Mouse (Mus musculus): Measurements from ENCODE around the gene Gpr3.

Gpr3 gene

DNA sequence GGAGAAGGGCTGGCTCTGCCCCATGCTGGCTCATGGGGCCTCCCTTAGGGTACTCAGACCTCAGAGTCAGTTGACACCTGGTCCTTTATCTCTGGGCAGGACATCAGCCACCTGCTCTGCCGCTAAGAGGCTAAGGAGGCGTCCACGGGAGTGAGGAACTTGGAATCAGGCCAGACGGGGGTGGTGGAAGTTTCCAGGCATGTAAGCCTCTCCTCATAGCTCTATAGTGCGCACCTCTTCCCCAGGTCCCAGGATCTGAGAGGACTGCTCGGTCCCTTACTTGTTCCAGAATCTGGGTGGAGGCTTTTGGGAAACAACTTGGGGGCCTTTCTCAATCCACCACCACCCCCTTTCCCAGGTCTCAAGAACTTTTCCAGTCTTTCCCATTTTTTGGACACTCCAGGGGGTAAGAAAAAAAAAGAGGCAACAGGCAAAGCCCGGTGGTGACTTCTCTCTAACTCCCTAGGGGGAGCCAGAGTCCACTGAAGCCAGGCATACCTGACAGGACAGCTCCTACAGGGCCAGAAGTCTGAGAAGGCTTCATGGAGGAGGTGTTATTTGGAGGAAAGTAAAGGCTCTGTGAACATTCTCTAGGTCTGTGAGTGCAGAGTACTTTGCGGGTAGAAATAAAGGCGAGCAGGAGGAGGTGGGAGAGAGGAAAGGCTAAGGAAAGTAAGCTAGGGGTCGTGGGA lies 21.1 kb upstream of the Gpr3 start:
- no peak for DNase-seq (ENCODE audit: low spot score)

DNA sequence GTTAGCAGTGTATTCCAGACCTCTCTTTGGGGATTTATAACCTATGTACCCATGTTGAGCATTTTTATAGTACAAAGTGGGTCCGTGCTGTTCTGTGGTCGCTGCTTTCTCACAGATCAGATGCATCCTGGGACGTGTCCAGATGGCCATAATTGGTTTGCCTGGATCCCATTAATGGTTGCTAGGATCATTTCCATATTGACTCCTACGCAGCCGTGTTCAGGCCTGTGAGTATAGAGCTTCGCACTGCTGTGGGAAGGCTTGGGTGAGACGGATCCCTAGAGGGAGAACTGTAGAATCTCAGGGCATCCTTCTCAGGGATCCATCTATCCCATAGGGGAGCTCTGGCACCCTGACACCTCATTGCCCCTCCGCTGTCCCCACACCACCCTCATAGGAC lies 17.2 kb upstream of the Gpr3 start:
- DNase-seq (ENCODE audit: low spot score), result no peak

DNA sequence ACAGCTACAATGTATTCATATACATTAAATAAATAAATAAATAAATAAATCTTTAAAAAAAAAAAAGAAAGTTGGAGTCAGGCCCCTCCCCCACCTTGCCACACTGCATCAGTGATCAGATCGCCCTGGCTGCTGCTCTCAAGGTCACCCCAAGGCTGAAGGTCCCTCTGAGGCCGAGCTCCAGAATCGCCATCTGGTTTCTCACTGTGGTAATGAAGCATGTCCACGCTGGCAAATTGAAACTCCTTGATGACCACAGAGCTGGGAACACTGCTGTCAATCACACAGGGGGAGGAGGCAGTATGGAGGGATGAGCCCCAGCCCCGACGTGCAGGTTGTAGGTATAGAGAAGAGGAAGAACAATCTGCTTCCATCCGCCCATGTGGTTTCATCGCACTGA lies 15.3 kb upstream of the Gpr3 start:
- DNase-seq (ENCODE audit: low spot score), result no peak

DNA sequence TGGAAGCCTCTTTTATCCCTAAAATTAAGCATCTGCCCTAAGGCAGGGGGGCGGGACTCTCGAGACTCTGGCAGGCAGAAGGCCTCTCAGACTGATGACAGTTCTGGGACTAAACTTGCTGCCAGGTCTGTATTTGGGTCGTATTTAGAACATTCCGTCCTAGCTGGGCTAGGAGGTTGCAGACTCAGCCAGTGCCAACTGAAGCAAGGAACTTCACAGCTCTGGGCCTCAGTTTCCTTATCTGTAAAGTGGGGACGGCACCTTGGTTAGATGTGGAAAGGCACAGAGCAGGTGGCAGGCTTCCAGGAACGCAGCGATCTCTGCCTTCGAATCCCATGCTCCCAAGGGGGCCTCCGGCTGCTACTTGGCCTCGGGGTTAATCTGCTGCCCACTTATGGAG lies 13.7 kb upstream of the Gpr3 start:
- DNase-seq (ENCODE audit: low spot score), result no peak

DNA sequence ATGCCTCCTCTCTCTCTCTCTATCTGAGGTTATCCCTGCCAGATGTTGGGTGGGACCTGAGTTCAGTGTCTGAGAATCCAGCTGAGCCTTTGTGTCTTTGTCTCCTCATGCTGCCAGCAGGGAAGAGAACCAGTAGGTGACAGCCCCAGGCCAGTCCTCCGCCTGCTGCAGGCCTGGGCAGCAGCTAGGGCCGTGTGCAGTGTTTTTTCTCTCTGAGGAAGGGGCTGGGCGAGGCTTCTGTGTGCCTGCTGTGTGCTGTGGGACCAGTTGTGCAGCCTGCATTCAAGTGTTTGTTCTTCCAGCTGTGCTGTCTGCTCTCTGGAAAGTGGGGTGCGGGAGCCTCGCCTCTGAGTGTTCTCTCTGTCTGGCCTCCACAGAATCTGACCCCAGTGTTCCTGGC lies 11.5 kb upstream of the Gpr3 start:
- DNase-seq (ENCODE audit: low spot score), result no peak

DNA sequence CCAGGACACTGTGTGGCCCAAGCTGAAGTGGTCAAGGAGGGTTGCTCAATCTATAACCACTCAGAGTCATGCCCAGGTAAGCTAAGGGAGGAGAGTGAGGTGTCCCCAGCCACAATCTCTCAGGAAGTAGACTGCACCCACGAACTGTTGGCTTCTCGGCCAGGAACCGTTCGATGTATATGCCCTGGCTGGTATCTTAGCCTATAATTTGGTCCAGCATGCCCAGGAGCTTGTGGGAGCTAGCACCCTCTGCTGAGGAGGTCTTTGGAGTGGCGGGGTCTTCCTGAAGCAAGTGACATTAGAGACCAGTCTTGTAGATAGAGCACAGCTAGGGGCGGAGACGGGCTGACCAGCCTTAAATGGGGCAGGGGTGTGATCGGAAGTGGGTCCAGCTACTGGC lies 9.4 kb upstream of the Gpr3 start:
- no peak for DNase-seq (ENCODE audit: low spot score)

DNA sequence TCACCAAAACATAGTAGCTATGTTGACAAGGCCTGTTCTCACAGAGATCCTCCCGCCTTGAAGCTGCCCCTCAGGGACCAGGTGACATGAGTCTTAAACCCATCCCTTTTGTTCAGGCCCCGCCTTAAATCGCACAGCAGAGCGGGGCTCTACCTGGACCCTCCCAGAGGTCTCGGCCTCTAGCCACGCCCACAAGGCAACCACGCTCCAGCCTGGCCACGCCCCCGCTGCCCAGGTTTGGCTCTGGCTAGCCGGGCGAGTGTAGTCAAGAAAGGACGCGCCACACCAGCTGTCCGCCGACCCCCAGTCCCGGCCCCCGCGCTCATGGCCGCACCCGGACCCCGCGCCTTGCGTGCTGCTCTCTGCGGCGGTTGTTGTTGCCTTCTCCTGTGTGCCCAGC lies 8.3 kb upstream of the Gpr3 start:
- DNase-seq (ENCODE audit: low spot score), result peak; percentile 55

DNA sequence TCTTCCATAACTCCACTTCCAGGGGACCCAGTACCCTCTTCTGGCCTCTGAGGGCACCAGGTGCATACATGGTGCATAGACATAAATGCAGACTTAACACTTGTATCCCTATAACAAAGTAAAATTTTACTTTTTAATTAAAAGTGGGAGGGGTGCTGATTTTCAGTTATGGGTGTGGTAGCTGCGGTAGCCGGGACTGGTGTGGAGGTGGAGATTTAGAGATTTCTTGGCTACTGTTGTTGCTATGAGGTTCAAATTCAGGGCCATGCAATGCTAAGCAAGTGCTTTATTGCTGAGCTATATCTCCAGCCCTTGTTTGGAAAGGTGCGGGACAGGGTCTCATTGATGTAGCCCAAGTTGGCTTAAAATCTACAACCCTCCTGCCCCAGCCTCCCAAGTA lies 6.4 kb upstream of the Gpr3 start:
- DNase-seq (ENCODE audit: low spot score), result no peak

DNA sequence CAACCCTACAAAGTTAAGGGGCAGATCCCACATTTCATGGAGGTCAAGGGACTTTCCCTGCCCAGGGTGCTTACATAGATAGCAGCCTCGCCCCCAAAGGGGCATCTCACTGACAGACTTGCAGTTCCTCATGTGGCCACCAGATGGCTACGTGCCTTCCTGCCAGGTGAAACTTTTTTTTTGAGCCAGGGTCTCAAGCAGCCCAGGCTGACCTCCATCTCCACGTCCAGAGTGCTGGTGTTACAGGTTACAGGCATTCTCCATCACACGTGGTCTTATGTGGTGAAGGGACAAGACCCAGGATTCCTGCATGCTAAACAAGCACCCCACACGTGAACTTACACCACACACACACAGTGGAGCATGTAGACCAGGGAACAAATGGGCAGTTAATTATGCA lies 5.3 kb upstream of the Gpr3 start:
- DNase-seq (ENCODE audit: low spot score), result peak; percentile 66

DNA sequence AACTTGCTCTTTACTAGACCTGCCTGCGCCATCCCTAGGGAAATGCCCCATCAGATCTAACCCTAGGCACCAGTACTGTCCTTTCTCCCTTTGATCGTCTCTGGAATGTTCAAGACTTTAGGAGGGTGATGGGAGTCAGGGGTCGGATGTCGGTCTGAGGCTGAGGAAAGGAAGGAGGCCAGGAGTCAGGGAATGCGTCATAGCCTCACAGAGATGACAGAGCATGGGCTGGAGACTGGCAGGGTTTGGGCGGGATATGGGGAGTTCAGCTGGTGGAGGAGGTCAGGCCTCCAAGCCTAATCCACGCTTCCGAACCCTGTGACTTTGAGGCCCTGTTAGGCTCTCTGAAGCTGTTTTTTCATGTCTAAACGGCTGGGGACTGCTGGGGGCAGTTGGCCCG lies 1.3 kb upstream of the Gpr3 start:
- no peak for DNase-seq (ENCODE audit: low spot score)

DNA sequence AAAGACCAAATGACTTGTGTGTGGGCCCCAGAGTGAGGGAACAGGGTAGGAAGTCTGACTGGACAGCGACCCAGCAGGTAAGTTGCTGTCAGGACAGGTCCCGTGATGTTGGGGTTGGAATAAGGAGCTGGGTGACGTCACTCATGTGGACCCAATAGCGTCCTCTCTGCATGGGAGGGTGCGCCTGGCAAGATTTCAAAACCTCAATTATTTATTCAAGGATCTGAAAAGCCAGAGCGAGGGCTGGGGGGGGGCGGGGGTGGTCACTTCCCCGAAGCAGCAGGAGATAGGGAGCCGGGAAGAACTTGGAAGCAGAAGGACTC lies 893 bp upstream of the Gpr3 start:
- DNase-seq (ENCODE audit: low spot score), result no peak

DNA sequence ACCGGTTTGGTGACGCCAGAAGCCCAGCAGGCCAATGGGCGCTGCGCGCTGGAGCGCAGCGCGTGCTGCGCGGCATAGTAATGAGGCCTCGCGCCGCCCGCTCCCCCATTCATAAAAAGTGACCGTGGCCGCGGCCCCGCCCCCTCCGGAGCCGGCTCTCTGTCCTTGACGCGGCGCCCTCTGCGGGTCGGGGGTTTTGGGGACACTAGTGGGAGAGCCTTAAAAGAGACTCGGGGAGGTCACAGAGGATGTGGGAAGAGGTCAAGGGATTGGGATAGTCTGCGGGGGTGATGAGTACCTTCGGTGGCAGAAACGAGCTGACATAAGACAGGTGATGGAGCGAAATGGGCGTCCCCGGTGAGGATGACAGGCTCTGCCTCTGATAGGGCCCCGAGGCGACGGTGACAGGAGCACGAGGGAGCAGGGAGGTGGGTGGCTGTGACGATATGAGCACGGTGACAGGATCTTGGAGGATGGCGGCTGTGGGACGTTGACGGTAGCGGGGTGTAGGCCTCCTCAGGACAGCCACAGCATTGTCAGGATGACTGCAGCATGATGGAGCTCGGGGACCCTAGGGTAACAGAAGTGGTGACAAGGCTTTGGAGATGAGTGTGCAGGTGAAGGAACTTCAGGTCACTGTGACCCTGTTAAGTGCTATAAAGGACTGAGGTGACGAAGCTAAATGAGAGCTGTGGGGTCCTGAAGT lies 379 bp upstream of the Gpr3 start:
- DNase-seq (ENCODE audit: low spot score), result peak; percentile 81

DNA sequence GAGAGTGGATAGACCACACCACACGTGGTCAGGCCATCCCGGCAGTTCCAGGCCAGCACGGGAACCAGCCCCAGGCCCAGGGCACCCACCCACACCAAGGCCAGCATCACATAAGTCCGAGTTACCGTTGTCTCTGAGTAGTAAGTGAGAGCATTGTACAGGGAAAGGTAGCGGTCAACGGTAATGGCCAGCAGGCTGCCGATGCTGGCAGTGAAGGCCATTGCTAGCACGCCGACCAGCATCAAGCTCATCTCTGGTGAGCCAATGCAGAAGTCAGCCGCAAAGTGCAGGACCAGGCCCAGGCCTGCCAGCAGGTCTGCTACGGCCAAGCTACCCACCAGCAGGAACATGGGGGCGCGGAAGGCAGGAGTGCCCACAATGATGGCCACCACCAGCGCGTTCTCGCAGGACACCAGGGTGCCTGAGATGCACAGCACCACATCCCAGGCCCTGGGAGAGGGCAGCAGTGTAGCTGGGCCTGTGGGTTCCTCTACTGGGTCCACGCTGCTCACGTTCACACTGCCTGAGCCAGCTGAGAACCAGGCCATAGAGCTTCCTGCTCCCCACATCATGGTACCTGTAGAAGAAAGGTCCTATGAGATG lies 1.4 kb downstream of the Gpr3 start:
- DNase-seq (ENCODE audit: low spot score), result no peak

DNA sequence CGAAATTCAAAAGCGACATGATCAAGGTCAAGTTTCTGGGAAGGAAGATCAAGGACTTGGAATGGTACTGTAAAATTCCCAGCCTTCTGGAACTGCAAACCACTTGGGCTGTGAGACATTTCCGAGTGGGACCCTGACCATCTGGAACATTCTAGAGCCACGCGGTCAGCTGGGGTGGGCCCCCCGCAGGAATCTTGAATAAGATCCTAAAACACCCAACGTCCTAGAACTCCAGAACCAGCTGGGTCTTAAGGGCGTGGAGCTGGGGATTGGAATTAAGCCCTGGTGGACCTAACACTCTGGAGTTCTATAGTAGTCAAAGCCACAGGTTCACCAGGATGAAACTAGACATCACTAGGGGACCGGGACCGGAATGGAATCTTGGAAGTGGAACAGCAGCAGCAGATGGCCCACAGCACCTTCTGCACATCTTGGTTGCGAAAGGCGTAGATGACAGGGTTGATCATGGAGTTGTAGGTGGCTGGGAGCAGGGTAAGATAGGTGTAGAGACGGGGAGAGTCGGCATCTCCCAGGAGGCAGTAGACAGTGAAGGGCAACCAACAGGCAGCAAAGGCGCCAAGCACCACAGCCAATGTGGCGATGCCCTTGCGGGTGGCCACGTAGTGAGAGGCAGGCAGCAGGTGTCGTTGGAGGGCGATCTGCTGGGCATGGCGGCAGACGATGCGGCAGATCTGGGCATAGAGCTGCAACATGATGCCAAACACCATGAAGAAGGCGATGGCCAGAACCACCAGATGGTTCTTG lies 2.1 kb downstream of the Gpr3 start:
- DNase-seq (ENCODE audit: low spot score), result no peak

DNA sequence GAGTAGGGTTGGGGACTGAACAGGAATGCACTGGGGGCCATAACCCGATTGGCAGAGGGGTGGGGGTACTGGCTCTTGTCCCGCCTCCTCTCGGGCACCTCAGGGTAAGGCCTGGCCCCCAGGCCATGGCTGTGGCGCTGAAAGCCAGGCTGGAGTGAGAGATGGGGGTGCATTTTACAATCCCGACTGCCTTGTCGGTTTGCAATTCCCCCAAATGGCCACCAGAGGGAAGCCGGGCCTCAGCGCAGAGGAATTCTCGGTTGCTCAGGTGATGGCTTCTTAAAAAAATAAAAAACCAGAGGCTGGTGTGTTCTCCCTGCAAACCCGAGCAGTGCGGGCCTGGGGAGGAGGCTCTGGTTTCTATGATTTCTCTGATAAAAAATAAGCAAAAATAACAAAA lies 3.0 kb downstream of the Gpr3 start:
- DNase-seq (ENCODE audit: low spot score), result no peak

DNA sequence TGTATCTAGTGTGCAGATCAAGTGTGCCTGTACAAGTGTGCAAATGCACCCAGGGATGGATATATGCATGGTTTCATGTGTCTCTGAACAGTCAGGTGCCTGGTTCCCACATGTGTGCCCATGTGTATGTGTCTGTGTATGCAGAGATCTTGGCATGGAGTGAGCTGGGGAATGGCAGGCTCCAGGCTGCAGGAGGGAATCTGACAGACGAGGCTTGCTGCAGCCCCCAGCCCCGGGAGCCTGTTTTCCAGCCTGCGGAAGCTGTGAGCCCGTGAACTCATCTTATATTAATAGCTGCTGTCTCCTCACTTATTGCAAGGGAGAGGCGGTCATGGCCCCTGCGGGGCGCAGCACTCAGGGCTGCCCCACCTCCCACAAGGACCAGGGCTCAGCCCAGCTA lies 8.0 kb downstream of the Gpr3 start:
- DNase-seq (ENCODE audit: low spot score), result no peak

DNA sequence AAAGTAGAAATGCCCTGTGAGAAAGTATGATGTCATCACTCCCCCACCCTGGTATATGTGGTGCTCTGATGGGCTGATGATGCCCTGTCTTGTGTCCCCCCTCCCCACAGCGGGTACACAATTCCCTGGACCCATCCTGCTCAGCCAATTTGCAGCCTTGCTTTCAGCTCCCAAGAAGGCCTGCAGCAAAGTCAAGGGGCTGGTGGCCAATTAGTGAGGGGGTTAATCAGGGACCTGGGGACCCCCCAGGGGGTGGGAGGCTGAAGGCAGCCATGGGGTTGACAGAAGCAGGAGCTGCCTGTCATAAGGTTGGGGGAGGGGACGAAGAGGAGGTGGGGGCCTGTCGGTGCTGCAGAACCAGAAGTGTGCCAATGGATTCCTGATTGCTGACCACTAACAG lies 8.7 kb downstream of the Gpr3 start:
- no peak for DNase-seq (ENCODE audit: low spot score)

DNA sequence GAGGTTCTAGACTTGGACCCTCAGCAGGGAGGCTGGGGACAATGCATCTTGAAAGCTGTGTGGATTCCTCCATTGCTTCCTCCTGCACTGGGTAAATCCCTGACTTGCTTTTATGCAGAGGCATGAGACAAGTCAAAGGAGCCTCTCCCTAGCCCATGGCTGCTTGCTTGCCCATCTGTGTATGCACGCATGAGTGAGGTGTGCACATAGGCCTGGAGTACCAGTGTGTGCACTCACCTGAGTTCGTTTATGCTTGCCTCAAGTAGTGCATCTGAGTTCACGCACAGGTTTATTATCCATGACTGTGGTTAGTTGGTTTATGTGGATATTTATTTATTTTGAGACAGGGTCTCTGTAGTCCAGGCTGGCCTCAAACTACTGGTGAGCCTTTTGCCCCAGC lies 10.1 kb downstream of the Gpr3 start:
- DNase-seq (ENCODE audit: low spot score), result no peak

DNA sequence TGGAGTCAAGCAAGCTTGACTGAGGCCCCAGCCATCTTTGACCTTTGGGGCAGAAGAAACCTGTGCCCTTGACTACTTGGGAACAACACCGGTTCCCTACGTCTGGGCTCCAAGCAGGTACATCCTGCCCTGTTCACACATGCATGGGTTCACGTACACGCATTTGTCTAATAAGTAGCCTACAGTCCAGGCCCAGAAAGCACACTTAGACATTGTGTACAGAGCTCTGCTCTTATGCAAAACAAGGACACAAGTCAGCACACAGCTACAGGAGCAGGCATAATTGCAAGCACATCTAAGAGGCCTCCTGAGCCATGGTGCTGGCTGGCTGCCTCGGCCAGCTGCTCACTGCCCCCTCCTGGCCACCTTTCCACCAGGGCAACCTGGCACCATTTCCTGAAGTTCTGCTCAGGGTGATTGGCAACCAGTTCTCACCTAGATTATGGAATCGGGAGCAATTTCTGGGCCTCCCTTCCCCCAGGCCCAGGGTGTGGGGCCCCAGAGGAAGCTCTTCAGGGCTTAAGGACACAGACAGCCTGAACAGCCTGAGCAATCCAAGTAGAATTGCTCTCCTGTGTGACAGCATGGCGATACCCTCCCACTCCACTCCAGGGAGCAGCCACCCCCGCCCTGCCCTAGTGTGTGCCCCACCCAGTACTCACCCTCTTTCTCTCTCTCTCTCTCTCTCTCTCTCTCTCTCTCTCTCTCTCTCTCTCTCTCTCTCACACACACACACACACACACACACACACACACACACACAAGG lies 11.1 kb downstream of the Gpr3 start:
- DNase-seq (ENCODE audit: low spot score), result no peak

DNA sequence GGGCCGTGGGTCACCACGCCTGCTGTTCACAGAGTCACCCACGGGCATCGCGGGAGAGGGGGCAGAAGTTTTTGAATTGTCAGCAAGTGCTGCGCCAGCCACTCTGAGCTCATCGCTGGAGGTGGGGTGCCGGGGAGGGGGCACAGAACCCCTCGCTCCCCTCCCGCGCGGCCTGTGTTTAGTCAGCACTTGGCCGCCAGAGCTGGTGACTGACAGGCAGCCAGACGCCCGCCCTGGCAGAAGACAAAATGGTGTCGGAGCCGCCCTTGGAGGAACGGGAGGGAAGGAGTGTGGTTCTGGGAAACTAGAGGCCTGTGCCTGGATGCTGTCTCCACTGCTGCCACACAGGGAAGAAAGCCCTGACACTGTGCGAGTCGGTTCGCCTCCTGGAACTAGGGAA lies 12.0 kb downstream of the Gpr3 start:
- no peak for DNase-seq (ENCODE audit: low spot score)

DNA sequence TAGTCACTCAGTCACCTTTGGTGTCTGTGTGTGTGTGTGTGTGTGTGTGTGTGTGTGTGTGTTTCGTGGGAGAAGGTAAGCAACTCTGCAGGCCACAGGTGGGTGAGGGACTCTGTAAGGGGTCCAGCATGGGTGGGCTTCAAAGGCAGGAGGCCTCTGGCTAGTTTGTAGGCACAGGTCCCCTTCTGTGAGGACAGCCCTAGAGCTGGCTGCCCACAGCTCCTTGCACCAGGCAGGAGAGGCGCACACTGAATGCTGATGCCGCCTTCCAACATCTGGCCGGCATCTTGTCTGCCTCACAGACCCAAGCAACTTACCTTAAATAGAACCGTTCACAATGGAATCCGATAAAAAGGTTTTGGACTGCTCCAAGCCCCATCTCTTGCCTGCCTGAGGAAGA lies 12.6 kb downstream of the Gpr3 start:
- DNase-seq (ENCODE audit: low spot score), result no peak

All from testis, postnatal 14 days (tissue).